Mouse (Mus musculus): ENCODE results near the gene Vsig10.

The Vsig10 gene

GRCm38 (mm10) chr5:117358725-117359124 lies 39.8 kb downstream of the Vsig10 start:
- TF ChIP-seq GATA4 (IDR thresholded peaks at IDR 0.05; ENCODE audit: insufficient replicate concordance, low read length) = no peak

- TF ChIP-seq GATA4 (IDR thresholded peaks at IDR 0.05; ENCODE audit: insufficient replicate concordance, low read length) = no peak
These were observed 40.8 kb downstream of the Vsig10 start for GRCm38 (mm10) chr5:117359497-117360227.

- no peak for TF ChIP-seq GATA4 (IDR thresholded peaks at IDR 0.05; ENCODE audit: insufficient replicate concordance, low read length)
These were observed 41.3 kb downstream of the Vsig10 start for GRCm38 (mm10) chr5:117360228-117360515.

- peak; percentile 42; the same call in 1 of the 2 replicates for TF ChIP-seq GATA4 (IDR thresholded peaks at IDR 0.05; ENCODE audit: insufficient replicate concordance, low read length)
These were observed 42.0 kb downstream of the Vsig10 start for GRCm38 (mm10) chr5:117360631-117361541.

- TF ChIP-seq GATA4 (IDR thresholded peaks at IDR 0.05; ENCODE audit: insufficient replicate concordance, low read length) = no peak
These were observed 42.7 kb downstream of the Vsig10 start for GRCm38 (mm10) chr5:117361590-117361989.

GRCm38 (mm10) chr5:117363066-117363782 lies 44.3 kb downstream of the Vsig10 start:
- no peak for TF ChIP-seq GATA4 (IDR thresholded peaks at IDR 0.05; ENCODE audit: insufficient replicate concordance, low read length)

- no peak for TF ChIP-seq GATA4 (IDR thresholded peaks at IDR 0.05; ENCODE audit: insufficient replicate concordance, low read length)
These were observed 45.9 kb downstream of the Vsig10 start for GRCm38 (mm10) chr5:117364821-117365220.

GRCm38 (mm10) chr5:117365904-117366561 lies 47.1 kb downstream of the Vsig10 start:
- TF ChIP-seq GATA4 (IDR thresholded peaks at IDR 0.05; ENCODE audit: insufficient replicate concordance, low read length) = 0 out of 2 replicates have a peak, but pooled peaks have one; percentile 54

- TF ChIP-seq GATA4 (IDR thresholded peaks at IDR 0.05; ENCODE audit: insufficient replicate concordance, low read length) = no peak
These were observed 48.3 kb downstream of the Vsig10 start for GRCm38 (mm10) chr5:117367206-117367605.

- TF ChIP-seq GATA4 (IDR thresholded peaks at IDR 0.05; ENCODE audit: insufficient replicate concordance, low read length) = no peak
These were observed 51.7 kb downstream of the Vsig10 start for GRCm38 (mm10) chr5:117370592-117370991.

GRCm38 (mm10) chr5:117373418-117373817 lies 54.5 kb downstream of the Vsig10 start:
- no peak for TF ChIP-seq GATA4 (IDR thresholded peaks at IDR 0.05; ENCODE audit: insufficient replicate concordance, low read length)

GRCm38 (mm10) chr5:117374372-117375049 lies 55.6 kb downstream of the Vsig10 start:
- TF ChIP-seq GATA4 (IDR thresholded peaks at IDR 0.05; ENCODE audit: insufficient replicate concordance, low read length) = no peak

- TF ChIP-seq GATA4 (IDR thresholded peaks at IDR 0.05; ENCODE audit: insufficient replicate concordance, low read length) = no peak
These were observed 57.5 kb downstream of the Vsig10 start for GRCm38 (mm10) chr5:117376331-117376761.

- TF ChIP-seq GATA4 (IDR thresholded peaks at IDR 0.05; ENCODE audit: insufficient replicate concordance, low read length) = no peak
These were observed 61.3 kb downstream of the Vsig10 start for GRCm38 (mm10) chr5:117380199-117380598.
